Mouse (Mus musculus) urinary bladder, postnatal 25 days (tissue): ENCODE data around the gene Ldhal6b.

Experiments
- DNase-seq: peaks from one replicate; pipeline ENCODE4 v3.0.0; 2022; ENCODE audit warnings: low spot score

Ldhal6b gene

DNA sequence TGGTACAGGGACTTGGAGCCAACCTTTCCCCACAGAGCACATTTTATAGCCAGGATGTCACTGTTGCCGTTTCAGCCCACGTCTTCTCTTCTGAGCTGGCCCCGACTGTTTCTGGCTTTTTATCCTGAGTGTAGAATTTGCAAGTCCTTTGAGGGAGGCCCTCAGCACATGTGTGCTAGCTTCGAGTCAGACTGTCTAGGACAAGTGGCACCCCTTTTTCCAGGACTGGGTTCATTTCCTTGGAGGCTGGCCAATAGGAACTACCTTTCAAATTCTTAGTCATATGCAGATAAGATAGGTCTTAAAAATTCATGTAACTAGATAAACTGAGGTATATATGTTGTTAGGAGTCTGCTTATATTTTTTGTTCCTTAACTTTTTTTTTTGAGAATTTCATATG lies 8.2 kb downstream of the Ldhal6b start:
- DNase-seq = no peak

DNA sequence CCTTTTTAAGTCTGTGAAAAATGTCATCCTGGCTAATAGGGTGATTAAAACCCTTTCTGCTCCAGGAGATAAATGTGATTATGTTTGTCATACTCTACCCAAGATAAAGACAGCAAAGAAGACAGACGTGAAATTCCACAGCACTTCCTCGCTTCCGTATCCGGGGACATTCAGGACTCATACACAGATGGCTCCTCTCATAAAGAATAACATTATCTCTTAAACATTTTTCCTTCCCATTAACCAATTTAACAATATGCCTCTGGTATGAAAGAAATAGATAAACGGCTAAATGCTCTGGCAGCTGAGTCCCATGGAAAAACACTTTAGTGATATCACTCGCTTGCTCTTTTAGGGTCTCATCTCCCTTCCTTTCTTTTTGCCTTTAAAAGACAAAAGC lies 11.5 kb downstream of the Ldhal6b start:
- no peak for DNase-seq

DNA sequence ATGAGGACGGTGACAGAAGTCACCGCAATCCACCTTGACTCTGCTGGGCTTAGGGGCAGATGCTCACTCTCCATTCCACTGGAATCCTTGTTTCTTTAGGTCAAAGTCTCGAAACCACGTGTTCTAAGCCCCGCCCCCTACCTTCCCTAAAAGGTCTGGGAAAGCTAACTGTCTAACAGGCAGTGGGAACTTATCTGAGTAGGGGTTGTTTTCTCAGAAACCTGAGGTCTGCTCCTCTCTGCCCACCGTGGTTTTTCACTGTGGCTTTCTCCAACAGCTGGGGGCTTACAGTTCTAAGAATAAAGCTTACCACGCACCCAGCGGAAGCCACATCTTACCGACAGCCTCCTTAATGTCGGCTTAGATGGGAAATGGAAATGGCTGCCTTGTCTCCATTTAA lies 12.0 kb downstream of the Ldhal6b start:
- no peak for DNase-seq

DNA sequence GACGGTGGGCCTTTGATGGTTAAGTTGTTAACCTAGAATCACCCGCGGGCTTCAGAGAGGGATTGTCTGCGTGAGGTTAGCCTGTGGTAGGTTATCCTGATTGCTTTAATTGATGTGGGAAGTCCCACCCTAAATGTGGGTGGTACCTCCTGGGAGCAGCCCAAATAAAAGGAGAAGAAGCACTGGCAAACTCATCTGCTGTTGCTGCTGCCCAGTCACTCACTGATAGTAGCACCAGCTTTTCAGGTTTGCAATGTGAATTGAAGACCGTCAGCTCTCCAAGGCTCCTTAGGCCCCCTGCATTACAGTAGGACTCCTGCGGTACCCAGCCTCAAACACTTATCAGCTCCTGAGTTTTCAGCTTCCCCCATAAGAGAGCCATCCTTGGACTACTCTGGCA lies 14.7 kb downstream of the Ldhal6b start:
- DNase-seq = no peak

DNA sequence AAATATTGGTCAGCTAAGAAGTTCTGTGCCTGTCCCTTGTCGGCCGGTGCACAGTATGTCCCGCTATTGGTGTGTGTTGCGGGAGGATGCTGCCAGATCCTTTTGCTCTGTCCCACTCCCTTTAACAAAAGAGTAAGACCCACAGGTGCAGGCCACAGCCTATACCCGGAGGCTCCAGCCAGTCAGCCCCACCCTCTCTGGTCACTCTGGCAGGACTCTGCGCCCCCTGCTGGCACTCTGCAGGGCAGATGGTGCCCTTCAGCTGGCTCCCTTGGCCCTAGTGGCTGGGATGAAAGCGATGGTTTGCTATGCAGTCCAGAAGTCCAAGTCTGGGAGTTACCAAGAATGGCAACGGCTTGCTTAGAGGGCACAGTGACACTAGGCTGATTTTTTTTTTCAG lies 15.9 kb downstream of the Ldhal6b start:
- DNase-seq = peak; percentile 78

DNA sequence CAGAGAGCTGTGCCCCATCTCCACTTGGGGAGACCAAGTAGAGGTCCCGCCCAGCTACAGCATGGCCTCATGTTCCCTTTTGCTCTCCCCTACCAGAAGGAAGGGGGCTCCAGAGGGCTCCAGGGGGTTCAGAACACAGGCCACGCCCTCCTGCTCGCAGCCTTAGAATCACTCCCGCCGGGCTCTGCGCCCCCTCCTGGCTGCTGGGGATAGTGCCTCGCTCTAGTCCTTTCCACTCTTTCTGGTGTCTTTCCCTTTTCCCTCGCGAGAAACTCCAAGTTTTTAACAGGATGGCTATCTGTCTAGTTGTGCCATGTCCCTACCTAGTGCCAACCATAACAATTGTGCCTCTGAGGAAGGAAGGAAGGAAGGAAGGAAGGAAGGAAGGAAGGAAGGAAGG lies 16.5 kb downstream of the Ldhal6b start:
- peak; percentile 78 for DNase-seq

DNA sequence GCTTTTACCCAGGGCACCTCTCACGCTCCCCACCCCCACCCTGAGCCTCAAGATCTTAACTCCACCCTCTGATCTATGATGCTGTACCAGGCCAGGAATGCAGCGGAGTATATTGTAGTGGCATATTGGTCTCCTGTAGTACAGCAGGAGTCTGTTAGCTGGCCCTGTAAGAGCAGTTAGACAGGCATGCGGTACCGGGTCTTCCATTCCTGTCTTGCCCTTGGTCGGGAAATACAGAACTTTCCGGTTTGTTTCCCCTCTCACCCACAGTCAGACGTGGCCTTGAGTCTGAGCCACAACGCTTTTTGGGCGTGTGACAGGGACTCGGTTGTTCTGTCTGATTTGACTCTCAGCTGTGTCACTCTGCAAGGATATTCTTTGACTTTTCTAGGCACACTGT lies 17.3 kb downstream of the Ldhal6b start:
- peak; percentile 31 for DNase-seq

DNA sequence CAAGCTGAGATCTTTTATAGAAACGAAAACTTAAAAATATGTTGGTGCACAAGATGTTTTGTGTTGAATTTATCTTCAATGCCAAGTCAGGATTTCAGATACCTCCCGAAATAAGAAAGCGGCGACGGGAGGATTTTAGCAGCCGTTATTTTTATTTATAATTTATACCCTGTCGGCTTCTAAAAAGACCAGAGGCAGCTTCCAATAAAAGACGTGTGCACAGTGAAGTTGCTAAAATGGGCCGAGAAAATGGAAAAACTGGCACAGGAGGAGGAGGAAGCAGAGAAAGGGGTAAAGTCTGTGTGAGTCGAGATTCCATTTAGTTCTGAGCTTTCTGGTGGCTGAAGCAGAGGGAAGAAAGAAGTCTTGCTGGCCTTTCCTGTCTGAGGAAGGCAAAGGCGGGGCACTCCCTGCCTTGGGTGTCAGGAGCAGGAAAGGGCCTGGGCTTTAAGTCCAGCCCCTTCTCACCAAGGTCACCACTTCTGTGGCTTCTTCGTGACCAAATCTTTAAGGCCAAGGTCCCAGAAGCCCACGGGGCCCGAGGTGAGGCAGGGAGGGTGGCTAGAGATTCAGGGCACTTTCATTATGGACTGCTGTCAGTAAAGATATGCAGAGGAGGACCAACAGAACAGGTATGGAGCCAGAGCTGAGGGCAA lies 18.0 kb downstream of the Ldhal6b start:
- DNase-seq = no peak

DNA sequence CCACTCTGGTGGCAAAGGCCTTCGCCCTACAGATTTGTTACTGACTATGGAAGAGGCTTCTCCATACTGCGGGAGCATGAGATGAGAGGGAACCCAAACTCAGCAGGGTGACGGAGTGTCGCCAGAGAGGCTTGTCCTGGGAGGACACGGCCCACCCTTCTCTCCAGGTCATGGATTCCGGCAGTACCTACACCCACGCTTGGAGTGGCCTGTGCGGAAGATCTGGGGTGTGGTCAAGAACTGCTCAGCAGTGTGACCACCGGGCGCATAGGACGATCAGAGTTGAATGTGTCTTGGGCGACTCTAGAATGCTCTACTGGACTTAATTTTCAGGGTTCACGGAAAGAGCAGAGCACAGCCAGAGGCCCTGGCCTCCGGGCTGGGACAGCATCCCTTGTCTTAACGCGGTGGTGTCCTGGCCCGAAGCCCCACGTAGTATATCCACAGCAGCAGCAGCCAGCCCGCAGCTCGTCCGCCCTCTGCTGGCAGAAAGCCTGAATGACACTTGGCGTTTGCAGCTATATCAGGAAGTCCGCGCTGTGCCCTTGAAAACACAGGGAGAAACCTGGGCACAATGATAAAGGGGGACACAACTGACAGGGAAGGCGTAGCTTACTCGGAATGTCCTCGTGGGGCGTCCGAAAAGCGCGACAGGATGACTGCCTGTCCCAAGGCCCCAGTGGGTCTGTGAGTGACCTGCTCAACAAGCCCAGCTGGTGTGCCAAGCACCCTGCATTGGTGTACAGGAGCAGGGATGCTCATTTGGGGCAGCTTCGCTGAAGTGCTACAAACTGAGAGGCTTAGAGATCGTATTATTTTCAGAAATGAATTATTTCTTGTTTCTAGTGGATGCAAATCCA lies 21.2 kb downstream of the Ldhal6b start:
- DNase-seq = peak; percentile 85

DNA sequence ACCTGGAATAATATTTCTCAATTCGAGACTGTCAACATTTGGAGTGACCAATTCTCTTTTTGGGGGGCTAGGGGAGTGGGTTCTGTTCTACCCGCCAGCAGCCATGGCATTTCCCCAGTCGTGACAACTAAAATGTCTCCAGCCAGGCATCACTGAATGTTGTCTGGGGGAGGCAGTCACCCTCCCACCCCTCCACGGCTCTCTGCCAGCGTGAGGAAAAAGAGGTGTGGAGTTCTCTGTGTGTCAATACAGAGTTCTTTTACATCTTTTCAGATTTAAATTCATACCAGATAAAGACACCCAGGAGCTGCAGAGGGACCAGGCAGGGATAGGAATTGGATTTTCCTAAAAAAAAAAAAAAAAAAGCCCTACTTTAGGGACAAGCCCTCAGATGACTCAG lies 22.4 kb downstream of the Ldhal6b start:
- no peak for DNase-seq

DNA sequence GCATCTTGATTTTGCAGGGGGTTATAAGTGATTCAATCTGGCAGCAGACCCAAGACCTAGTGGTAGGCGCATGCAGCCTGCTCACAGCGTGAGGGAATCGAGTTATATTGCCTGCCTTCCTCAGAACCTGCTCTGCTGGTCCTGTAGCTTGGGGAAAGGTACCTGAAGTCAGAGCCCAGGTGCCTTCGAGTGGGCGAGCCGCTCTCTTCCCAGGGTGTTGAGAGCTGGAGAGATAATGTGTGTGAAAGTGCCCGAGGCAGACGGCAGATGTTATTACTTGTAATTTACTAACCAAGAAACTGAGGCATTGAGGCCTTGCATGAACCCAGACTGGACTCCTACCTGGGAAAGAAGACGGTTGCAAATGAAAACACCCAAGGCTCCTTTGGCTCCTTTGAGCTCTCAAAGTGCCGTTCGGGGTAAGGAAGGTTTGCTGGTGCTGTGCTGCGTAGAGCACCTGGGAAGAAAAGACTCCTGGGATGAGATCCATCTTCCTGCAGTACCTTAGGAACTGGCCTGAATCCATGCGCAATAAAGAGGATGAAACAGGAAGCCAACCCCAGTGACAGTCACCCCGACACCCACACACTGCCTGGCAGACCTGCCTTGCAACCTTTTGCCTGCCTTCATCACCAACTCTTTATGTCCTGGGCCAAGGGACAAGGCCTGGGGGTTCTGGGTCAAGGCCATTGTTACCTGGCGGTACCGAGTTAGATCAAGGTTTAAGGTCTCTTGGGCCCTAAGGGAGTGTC lies 22.9 kb downstream of the Ldhal6b start:
- no peak for DNase-seq

DNA sequence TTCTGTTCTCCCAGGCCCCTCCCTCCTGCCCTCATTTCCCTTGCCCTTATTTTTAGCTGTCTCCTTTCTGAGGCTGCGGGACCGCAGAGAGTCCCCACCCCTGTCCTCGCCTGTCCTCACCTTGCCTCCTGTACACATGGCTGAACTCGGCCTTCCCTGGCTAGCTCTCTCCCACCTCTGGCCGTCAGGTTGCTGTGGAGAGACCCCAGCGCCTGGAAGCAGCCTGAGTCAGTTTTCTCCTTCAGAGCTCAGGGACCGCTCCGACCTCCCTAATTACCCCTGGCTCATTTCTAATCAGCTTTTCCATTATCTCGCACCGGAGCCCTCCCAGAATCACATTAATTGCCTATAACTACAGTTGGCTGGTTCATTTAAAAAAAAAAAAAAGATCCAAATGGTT lies 27.9 kb downstream of the Ldhal6b start:
- no peak for DNase-seq

DNA sequence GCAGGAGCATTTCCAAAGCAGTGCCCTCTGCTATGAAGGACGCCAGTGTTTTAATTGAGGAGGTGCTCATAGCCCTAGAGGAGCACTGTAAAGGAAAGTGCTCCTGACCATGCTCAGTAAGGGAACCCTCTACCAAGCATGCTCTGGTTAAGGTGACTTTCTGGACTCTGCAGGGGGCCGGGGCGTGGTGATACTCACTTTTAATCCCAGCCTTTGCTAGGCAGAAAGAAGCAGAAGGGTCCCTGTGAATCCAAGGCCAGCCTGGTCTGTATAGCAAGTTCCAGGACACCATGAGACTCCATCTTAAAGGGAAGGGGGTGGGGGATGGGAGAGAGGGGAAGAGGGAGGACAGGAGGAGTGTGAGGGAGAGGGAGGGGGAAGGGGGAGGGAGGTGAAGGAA lies 30.2 kb downstream of the Ldhal6b start:
- DNase-seq = no peak

DNA sequence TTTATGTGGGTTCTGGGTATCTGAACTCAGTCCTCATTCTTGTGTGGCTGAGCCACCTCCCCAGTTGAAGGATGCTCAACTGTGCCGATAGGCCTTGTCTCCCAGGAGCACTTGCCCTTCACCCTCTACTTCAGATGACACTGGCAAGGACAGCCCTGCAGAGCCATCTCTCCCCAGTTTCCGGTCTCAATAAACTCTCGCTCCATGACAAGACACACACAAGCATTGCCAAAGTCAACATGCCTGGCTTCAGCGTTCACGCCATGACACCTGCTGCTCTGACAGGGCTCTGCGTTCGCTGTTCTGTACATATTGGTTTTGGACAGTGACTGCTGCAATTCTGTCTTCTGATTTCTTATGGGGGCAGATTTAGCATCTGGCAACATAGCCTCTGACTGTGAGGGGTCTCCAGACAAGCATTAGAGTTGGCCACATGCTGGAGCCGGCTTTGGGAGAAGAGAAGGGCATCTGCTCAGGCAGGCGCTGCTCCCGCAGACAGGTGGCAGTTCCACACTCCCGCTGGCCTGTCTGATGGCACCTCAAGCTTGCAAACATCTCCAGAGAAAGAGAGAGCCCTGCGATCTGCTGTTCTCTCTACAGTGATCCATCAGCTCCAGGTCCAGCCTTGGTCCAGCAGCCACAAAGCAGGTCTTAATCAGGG lies 31.6 kb downstream of the Ldhal6b start:
- DNase-seq = no peak

DNA sequence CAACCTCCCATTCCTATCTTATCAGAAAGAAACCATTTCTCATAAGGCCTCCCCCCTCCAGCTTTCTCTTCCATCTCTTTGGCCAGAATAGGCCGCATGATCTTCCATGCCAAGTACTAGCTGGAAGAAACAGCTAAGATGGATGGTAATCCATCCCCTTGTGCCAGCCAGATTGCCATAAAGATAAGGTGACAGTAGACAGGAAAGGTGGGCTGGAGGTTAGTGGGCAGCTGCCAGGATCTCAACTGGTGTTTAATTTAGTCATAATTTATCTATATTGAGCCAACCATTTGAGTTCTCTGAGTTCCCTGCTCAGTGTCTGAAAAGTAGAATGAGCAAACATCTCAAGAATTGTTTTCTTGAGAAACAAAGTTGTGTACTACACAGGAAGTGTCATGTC lies 32.9 kb downstream of the Ldhal6b start:
- no peak for DNase-seq

DNA sequence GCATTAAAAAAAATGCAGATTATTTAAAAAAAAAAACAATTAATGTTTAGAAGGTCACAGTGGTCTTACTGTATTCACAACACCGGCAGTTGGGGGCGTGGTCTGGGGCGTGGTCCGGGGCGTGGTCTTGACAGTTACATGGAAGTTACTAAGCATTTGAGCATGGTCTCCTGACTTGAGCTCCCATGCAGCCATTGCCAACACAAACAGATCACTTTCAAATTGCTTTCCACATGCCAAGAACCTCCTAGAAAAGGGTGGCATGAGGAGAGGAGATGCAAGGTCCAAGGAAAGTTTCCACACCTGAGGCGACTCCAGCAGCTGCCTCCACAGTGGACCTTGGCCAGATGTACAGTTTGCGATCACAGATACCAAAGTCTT lies 40.6 kb downstream of the Ldhal6b start:
- no peak for DNase-seq

DNA sequence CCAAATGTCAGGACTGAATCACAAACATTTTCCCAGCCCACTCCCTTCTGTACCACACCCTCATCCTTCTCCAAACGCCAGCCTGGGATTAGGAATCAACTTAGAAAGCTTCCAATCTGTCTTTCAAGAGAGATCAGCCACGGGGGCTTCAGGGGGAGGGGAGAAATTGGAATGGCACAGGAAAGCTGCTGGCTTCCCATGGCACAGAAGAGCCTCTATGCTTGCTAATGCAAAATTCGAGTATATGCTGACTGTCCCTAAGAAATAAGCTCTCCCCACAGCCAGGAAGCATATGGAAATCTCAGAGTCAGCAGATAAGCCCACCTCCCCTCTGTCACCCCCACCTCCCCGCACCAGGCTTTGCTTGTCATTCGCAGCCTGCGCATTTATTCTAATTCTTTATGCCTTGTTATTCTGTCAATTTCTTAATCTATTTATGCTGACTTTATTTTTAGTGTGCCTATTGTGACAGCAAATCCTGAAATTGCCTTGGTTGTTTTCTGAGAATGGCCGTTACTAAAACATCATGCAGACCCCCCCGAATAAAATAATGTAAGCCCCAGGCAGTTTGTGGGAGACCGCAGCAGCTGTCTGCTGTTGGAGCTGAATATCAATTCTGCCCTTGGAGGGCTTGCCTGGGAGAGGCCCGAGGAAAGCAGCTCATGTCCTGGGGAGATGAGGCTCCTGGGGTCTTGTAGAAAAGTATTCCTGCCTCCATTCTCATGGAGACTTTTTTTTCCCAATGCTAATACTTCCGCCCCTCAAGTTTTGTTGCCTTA lies 41.2 kb downstream of the Ldhal6b start:
- DNase-seq = no peak

DNA sequence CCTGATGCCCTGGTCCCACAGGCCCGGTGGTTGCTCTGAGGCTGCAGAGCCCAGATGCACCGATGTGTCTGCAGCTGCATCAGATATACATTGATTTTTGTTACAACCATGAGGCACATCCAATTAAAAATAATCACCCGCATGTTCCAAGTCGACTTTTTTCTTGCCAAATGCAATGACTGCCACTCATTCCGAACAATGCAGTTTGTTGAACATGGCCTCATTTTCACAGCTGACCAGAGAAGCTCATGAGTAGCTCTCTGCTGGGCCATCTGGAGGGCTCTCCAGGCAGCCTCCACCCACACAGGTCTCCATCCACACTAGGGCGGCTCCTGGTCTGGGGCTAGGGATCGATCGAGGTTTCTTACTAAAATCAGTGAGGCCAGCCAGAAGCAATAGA lies 45.6 kb downstream of the Ldhal6b start:
- no peak for DNase-seq

DNA sequence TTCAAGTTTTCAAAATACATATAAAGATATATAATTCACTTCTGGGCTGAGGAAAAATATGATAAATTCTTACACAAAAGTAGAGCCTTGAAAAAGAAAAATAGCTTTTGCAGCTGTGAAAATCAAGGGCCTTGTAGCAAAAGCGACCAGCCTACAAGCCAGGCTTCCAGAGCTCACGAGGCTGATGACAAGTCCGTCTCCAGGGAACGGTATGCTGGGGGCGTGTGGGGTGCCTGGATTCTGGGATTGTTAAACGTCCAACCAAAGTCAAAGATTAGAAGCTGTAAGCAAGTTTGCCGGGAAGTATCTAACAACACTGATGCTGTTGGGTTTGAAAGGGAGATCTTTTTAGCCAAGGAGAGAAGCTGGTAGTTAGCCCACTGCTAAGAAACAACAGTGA lies 47.0 kb downstream of the Ldhal6b start:
- no peak for DNase-seq

DNA sequence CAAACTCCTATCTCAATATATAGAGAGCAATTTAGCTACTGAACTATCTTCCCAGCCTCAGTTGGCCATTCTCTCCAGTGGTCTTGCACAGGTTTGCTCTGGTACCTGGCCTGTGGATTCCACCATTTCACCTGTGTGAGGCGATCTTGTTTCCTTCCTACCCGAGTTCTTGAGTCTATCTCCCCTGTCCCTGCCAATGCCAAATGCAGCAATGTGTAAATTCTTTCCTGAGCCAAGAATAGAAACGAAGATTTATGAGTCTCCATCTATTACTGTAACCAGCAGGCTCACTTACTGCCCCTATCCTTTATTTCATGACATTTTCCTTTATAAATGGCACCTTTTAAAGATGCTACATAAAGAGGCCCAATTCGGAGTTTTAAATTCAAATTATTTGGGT lies 47.5 kb downstream of the Ldhal6b start:
- DNase-seq = no peak
